Mouse (Mus musculus) neural tube, postnatal 0 days (tissue): Measurements from ENCODE around the gene Mfsd4b5. TPM values are rescaled to one million over a fixed set of nuclear protein-coding genes. Genes with fewer than 3 reads are reported as not detected.

ENCODE experiments used
- polyA plus RNA-seq: library from polyadenylated mRNA; unstranded; fragments of >200 nt; fragmentation: Nextera tagmentation; extraction: Ambion mirVana; gene quantifications from 2 replicates; pipeline ENCODE4 v1.2.1, GENCODE M21; 2015

The Mfsd4b5 gene
- polyA plus RNA-seq, result 0.17 and 0.41 TPM in 2 replicates

DNA sequence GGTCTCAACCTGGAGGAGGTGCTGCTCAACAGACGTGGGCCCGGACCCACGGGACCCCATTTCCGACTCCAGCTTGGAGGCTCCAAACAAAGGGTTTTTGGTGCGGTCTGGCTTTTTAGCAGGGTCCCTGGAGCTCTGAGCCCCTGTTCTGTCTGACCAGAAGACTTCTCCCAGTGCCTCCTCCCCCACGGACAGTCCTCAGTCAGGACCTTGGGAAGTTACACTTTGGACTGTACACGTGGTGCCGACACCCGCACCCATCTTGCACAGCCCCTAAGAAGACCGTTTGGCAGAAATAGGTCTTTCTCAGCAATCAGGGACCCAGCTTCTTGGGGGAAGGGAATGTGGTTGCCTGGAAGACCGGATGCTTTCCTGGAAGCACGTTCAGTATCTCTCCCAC is at the start of gene Mfsd4b5:
Gene Mfsd4b5, minus strand, starts transcription at position 181 of the 400 bp plus-strand sequence.

DNA sequence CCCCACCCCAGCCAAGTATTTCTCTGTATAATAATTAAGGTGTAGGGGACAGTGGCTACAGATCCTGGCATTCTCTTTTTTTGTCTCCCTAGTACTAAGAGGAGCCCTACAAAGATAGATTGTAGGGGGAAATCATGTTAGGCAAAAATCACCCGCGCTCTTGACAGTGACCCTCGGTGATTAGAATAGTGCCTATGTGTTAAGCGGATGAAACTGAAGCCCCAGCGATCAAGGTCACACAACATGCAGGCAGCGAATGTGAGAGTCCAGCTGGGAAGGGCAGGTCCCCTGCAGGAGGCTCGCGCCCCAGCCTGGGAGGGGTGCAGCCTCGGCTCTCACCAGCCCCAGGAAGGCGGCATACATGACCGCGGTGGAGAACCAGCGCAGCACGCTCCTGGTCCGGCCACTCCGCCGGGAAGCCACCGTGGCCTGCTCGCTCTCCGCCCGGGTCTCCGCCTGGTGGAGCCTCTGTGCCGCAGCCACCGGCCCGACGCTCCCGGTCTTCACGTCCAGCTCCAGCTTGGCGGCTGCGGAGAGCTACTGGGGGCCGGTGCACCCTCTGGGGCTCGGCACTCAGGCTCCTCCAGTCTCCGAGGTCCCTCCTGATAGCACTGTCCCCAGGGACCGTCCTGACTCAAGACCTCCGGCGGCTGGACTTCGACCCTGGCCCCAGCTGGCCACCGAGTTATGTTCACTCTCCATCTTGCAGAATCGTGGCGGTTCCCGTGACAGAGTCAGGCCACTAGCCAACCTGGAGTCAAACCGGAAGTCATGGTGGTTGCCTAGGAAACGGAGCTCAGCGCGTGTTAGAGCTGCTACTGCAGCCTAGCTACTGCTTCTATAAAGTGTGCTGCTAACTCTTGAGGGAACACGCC is 38.3 kb upstream of the Mfsd4b5 start, which contains the start of gene Mfsd4b1:
Gene Mfsd4b1, minus strand, starts transcription at position 715 of the 875 bp plus-strand sequence.

DNA sequence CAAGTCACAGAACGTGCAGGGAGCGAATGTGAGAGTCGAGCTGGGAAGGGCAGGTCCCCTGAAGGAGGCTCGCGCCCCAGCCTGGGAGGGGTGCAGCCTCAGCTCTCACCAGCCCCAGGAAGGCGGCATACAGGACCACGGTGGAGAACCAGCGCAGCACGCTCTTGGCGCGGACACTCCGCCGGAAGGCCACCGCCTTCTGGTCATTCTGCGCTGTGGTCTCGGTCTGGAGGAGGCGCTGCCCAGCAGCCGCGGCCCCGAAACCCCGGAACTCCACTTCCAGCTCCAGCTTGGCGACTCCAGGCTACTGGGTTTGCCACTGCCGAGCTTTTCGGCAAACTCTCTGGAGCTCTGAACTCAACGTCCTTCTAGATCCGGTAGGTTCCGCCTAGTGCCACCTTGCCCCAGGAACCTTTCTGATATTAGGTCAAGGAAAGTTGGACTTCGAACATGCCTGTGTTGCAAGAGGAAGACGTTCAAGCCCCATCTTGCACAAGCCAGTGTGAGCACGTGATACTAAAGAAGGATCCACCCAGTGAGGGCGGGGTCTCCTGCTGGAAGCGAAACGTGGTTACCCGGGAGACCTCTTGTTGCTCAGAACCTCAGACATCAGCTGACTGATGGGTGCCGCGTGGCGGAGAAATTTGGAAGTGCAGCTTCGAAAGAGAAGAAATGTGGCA is 26.5 kb downstream of the Mfsd4b5 start, which contains the start of gene Mfsd4b3:
Gene Mfsd4b3, minus strand, starts transcription at position 393 of the 680 bp plus-strand sequence.

DNA sequence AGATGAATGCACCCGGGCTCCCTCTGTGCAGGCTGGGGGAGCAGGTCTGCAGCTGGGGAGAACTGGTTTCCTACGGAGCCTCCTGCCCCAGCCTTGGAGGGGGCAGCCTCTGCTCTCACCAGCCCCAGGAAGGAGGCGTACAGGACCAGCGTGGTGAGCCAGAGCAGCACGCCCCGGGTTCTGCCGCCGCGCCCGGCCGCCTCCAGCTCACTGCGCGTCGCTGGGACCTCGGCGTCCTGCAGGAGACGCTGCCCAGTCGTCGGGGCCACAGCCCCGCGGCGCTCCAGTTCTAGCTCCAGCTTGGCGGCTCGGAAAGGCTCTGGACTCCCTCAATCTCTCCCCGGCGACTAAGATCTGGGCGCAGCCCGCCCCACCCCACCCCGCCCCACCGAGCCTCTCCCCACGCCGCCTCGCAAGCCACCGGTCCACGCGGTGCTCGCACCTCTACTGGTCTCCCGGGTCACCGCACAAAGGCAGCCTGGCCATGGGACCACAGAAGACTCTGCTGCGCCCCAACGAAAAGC is 59.8 kb downstream of the Mfsd4b5 start, which contains the start of gene Mfsd4b2:
Gene Mfsd4b2, minus strand, starts transcription at position 308 of the 524 bp plus-strand sequence.

Other genes starting within 250 kb of the Mfsd4b5 start
- 2.9 TPM in 2 replicates for gene Mfsd4b4, start 87.4 kb downstream of the Mfsd4b5 start, polyA plus RNA-seq
- not detected in 2 replicates for gene Mfsd4b2, start 59.7 kb downstream of the Mfsd4b5 start, polyA plus RNA-seq
- gene Mfsd4b3, start 26.5 kb downstream of the Mfsd4b5 start, polyA plus RNA-seq, result 0.19 TPM in 1 of 2 replicates, not detected in the other
- gene Mfsd4b1, start 38.6 kb upstream of the Mfsd4b5 start, polyA plus RNA-seq, result 0.35 and 0.71 TPM in 2 replicates
- gene Slc16a10, start 155.6 kb upstream of the Mfsd4b5 start, polyA plus RNA-seq, result 1.4 and 1.5 TPM in 2 replicates